Mouse (Mus musculus) left cerebral cortex, adult 11 months (tissue): ENCODE results near the gene Cfap97d1.

Source experiments
- DNase-seq: peaks from one replicate; pipeline ENCODE4 v3.0.0; 2022; ENCODE audit warnings: low spot score

Cfap97d1 gene

DNA sequence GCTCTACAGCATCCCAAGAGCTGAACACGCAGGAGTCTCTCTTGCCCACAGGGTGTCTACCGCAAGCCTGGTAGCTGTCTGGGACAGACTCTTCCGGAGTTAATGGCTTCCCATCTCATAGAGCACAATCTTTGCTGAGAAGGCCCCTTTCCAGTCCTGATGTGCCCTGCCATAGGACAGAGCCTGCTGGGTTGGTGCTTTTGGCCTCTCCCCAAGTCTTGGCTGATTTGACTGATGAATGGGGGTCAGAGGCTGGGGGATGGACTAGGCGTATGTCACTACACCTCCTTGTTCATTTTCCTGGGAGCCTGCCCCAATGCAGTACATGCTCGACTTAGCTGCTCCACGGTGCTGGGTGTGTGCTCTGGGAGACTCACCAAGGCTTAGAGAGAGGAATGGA is 53.7 kb downstream of the Cfap97d1 start:
- no peak for DNase-seq

DNA sequence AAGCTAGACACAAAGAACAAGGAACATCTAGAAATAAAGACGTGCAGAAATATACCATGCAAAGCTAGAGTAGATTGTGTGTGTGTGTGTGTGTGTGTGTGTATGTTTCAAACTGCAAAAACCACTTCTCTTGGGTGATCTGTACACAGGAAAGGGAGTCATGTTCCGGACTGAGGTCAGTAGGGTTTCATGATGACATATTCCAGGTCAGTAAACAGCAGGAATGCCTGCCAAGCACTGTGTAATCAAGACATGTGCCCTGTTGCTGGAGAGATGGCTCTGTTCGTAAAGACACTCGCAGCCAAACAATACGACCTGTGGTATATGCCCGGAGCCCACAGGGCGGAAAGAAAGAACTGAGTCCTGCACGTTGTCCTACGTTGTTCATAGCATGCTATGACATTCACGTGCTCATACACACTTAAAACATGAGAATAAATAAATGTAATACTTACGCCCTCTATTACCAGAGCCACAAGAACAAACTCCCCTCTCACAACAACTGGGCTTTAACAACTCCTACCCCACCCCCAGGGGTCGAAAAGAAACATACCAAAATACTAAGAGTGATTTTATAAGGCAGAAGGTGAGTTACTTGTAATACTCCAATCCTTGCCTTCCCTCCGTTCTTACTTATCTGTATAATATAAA is 55.5 kb downstream of the Cfap97d1 start:
- no peak for DNase-seq

DNA sequence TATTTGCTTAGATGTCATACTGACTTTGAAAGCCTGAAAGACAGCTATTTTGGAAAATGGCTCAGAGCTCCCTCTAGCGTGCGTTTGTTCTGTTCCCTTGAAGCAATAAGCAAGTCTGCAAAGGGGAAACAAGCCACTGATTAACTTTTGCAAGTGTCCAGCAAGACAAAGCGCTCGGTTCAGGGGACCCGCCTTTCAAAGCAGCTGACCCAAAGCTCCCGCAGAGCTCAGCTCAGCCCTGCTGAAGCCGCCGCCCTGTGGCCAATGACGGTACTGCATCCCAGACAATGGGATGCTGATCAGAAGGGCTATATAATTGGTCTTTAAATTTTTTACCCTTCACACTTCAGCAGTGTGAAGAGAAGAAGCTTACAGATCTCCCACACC is 56.1 kb downstream of the Cfap97d1 start:
- no peak for DNase-seq

DNA sequence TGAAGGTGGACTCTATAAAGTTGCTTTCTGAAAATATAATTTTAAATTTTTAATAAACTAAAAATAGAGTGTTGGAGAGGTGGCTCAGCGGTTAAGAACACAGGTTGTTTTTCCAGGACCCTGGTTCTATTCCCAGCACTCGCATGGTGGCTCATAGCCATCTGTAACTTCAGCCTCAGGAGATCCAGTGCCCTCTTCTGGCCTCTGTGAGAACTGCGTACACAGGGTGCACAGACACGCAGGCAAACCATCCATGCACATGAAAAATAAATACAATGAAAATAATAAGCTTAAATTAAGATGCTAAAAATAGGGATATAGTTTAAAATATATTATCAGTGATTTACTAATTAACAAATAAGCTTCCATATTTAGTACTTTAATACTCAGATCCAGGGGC is 56.6 kb downstream of the Cfap97d1 start:
- DNase-seq = no peak

DNA sequence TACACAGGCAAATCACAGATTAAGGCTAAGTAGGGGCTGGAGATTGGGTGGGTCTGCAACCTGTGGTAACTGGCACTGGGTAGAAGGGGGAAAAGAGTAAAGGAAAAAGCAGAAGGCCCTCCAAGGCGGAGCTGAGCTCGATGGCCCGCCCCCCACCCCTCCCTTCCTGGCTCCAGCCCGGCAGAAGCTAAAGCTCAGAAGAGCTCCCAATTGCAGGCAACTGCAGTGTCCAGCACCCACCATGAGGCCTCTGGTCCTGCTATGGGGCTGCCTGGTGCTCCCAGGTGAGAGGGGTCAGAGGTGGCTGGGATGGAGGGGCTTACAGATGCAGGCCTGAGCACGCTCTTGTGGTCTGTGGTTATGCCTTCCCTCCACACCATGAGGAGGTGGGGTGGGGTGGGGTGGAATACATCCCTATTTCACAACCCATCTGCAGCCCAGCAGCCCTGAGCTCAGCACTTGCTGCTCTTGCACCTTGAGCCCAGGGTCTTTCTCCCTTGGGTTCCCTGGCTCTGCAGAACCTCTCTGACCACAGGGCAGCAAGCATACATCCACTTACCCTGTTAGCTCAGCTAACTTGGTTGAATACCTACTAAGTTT is 57.4 kb downstream of the Cfap97d1 start, which contains the start of gene Cd300lg:
Cd300lg (plus strand) TSS at position 160 of the 600 bp plus-strand sequence.
- DNase-seq = no peak
